Mouse (Mus musculus) central nervous system, embryonic 18 days (tissue): ENCODE data around the gene Hoxa11. TPM values are rescaled to one million over a fixed set of nuclear protein-coding genes. Genes with fewer than 3 reads are reported as not detected.

Source experiments
- polyA plus RNA-seq: library from polyadenylated mRNA; depleted of rRNA; stranded (reverse); fragments of >200 nt; gene quantifications from 2 replicates; pipeline ENCODE4 v1.2.3, GENCODE M21; 2012; rRNA removed

Gene Hoxa11
- polyA plus RNA-seq = not detected in 2 replicates

DNA sequence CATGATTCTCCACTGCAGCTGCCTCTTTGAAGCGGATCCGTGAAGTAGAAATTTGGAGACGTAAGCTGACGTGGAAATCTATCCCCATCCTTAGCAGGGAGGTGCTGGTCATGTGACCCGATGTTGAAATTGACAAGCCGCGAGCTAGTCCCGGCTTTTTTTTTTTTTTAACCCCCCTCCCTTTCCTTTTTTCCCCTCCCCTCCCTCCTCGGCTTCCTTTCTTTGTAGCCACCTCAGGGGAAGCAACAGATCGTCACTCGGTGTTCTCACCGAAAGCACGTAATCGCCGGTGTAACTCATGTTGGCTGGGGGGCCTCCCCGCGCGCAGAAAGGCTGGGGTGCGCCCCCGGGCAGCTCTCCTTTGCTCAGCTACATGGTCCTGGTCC, at the start of gene Hoxa11:
TSS of gene Hoxa11 (minus strand) at position 54 of the 386 bp plus-strand sequence.

GRCm38 (mm10) chr6:52260654-52261575, 15.3 kb upstream of the Hoxa11 start, which contains the start of gene Hoxa13:
TSS of gene Hoxa13 (minus strand) at chr6:52260880.

GRCm38 (mm10) chr6:52240389-52241000, 5.1 kb downstream of the Hoxa11 start, which contains the start of gene Hoxa10:
TSS of gene Hoxa10 (minus strand) at chr6:52240854.

GRCm38 (mm10) chr6:52230516-52231165, 15.0 kb downstream of the Hoxa11 start, which contains the start of gene Hoxa9:
TSS of gene Hoxa9 (minus strand) at chr6:52231089.

DNA sequence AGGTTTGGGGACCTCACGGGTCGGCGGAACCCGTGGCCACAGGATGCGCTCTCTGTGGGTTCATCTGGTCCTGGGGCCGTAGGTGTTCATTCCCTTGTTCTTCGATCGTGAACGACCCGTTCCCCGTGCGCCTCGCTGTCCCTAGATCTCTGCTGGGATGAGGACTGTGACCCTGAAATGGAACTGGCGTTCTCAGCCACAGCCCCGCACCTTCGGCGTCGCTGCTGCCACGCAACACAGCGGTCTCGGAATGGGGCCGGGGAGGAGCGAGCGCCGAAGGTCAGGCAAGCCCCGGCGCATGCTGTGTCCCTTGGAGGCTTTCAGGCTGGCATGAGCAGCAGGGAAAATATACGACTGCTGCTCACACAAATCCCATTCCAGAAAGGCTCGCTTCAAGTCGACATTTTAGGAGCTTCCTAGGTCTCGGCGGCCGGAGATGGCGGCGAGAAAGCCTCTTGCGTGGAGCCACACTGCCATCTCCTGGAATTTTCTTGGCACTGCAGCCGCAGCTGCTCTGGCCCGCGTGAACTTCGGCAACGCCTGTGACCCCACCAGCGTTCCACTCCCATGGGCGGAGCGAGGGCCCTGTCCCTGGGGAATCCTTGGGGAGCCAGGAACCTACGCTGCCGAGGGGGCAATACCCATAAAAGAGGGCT, 24.1 kb downstream of the Hoxa11 start, which contains the start of gene Hoxa7:
TSS of gene Hoxa7 (minus strand) at position 518 of the 656 bp plus-strand sequence.

DNA sequence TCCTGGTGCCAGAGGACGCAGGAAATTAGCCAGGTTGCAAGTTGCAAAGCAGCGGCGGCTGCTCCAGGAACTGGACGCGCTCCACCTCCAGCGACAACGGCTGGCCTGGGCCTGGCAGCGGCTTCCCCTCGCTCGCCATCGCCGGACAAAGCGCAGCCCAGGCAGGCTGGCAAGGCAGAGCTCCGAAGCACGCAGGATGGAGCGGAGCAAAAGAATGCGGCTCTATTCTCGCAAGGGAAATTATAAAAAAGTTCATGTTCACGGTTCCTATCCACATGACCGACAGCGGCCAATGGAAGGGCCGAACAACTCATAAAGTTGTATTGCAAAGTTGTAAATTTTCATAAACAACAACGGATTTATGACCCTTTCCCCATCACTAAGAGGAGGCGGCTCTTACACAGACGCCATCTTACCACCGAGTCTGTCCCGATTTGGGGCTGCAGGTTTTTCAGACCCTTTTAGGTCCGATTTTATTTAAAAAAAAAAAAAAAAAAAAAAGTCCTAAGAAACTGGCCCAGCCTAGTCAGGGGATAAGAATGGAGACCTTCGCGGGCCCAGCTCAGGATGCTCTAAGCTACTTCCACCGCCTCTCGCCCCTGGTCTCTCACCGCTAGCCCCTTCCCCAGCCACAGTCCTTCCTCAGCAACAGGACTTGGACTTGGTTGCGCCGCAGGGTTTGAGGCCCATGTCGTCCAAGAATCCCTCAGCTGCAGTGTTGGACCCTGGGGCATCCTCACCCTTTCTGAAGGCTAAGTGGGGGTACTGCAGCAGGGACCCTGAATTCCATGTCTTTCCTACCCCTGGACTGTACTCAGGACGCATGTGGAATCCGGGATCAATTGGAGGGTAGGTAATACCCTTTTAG, 32.3 kb downstream of the Hoxa11 start, which contains the start of the genes Hoxa3 and Gm28308:
TSS of gene Hoxa3 (minus strand) at position 218 of the 868 bp plus-strand sequence.
TSS of gene Gm28308 (minus strand) at position 221 of the 868 bp plus-strand sequence.

DNA sequence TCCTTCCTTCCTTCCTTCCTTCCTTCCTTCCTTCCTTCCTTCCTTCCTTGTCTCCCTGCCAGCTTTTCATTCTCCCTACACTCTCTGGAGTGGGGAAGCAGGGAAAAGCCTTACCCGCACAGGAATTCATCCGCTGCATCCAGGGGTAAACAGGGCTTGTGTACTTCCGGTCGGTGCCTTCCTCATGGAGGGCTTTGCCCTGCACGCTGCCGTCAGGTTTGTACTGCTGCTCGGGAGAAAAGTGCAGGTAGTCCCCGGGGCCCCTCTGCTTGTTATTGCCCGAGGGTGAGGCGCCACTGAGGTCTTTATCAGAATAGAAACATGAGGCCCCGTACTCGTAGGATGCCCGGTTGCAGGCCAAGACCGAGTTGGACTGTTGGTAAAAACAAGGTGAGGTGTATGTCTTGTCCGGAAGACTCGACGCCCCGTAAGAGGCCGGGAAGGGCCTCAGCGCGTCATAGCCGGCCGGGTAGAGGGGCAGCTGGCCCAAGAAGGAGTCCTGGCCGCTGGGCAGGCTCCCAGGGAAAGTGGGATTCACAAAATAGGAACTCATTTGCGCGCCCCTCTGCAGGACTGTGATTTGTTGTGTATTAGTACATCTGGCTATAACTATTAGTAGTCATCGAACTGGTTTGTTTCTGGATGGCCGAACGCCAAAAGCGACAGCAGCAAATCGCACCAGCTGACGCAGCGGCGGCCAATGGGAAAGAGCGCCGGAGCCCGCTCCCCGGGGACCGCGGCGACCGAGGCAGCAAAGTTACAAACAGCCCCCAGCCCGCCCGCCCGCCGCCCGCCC, 37.3 kb downstream of the Hoxa11 start, which contains the start of gene Hoxa6:
TSS of gene Hoxa6 (minus strand) at position 651 of the 796 bp plus-strand sequence.

DNA sequence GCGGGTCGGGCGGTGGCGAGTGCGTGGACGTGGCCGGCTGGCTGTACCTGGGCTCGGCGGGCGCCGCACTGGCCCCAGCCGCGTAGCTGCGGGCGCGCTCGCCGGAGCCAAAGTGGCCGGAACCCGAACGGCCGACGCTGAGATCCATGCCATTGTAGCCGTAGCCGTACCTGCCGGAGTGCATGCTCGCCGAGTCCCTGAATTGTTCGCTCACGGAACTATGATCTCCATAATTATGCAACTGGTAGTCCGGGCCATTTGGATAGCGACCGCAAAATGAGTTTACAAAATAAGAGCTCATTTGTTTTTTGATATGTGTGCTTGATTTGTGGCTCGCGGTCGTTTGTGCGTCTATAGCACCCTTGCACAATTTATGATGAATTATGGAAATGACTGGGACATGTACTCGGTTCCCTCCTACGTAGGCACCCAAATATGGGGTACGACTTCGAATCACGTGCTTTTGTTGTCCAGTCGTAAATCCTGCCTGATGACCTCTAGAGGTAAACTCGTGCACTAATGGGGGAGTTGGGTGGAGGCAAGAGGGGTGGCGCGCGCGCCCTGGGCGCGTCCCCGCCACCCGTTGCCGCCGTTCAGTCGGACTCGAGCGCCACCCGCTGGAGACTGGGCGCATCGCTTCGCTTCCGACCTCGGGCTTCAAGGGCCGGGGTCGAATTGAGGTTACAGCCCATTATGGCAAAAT, 41.4 kb downstream of the Hoxa11 start, which contains the start of gene Hoxa5:
TSS of gene Hoxa5 (minus strand) at position 538 of the 703 bp plus-strand sequence.

Other genes starting within 250 kb of the Hoxa11 start
- gene Skap2, start 233.3 kb downstream of the Hoxa11 start, polyA plus RNA-seq = 7.5 and 8.6 TPM in 2 replicates
- 0.11 and 0.14 TPM in 2 replicates for gene Hoxa1, start 87.5 kb downstream of the Hoxa11 start, polyA plus RNA-seq
- gene Hoxa2, start 81.0 kb downstream of the Hoxa11 start, polyA plus RNA-seq = 0.32 and 2.1 TPM in 2 replicates
- 0.04 TPM in 1 of 2 replicates, not detected in the other for gene 5730596B20Rik, start 68.3 kb downstream of the Hoxa11 start, polyA plus RNA-seq
- 0.44 TPM in 1 of 2 replicates, not detected in the other for gene Hoxa4, start 54.1 kb downstream of the Hoxa11 start, polyA plus RNA-seq
- gene Hoxa5, start 41.2 kb downstream of the Hoxa11 start, polyA plus RNA-seq = 0.05 and 0.43 TPM in 2 replicates
- gene Hoxa6, start 37.1 kb downstream of the Hoxa11 start, polyA plus RNA-seq = not detected in 2 replicates
- 0.10 and 0.80 TPM in 2 replicates for gene Hoxa3, start 32.5 kb downstream of the Hoxa11 start, polyA plus RNA-seq
- gene Gm28308, start 32.5 kb downstream of the Hoxa11 start, polyA plus RNA-seq = not detected in 2 replicates
- not detected in 2 replicates for gene Hoxa7, start 24.0 kb downstream of the Hoxa11 start, polyA plus RNA-seq
- 0.08 TPM in 1 of 2 replicates, not detected in the other for gene Hoxa9, start 14.7 kb downstream of the Hoxa11 start, polyA plus RNA-seq
- gene Hoxa10, start 5.0 kb downstream of the Hoxa11 start, polyA plus RNA-seq = not detected in 2 replicates
- gene Hoxa13, start 15.1 kb upstream of the Hoxa11 start, polyA plus RNA-seq = not detected in 2 replicates
- 0.51 and 0.69 TPM in 2 replicates for gene Evx1, start 67.7 kb upstream of the Hoxa11 start, polyA plus RNA-seq